In genomic region chr15:80634391-80635193, GRCm38 (mm10) we compare ENCODE assay signal across 8 mouse cellular contexts. TPM values are rescaled to one million over a fixed set of nuclear protein-coding genes. Genes with fewer than 3 reads are reported as not detected.
DNase-seq lines count a peak whose midpoint lies in the region; ATAC-seq and TF ChIP-seq lines count a peak whose summit lies in the region.

No protein-coding gene starts in this region.

- H3K27ac ChIP-seq in layer of hippocampus, adult 2 months, result no peak overlapping the region
- H3K27ac ChIP-seq in hindbrain, embryonic 12.5 days, result no peak overlapping the region

- H3K4me1 ChIP-seq in hindbrain, embryonic 12.5 days, result peaks cover 8% of the 10 kb centered on the region

- no peaks in the 10 kb centered on the region for H3K27me3 ChIP-seq in hindbrain, embryonic 12.5 days

- no peak overlapping the region for H3K9ac ChIP-seq in hindbrain, embryonic 12.5 days

- 60% methylated on average over 11 of the region's 11 CpGs for WGBS in hindbrain, embryonic 12.5 days

- no peaks in the 10 kb centered on the region for H3K9me3 ChIP-seq in hindbrain, embryonic 12.5 days (replicated peaks)

- H3K4me3 ChIP-seq in layer of hippocampus, adult 2 months, result no peak overlapping the region
- no peak overlapping the region for H3K4me3 ChIP-seq in hindbrain, embryonic 12.5 days

- H3K4me2 ChIP-seq in hindbrain, embryonic 12.5 days (replicated peaks), result no peak overlapping the region

- DNase-seq in layer of hippocampus, adult 2 months (ENCODE audit: low spot score in 2 of 2), result peak; percentile 46 to 72
- DNase-seq in layer of hippocampus, adult 9-10 months (ENCODE audit: low spot score), result no peak
- DNase-seq in ES-CJ7 (ENCODE audit: low read depth, low spot score), result peak; percentile 78
- DNase-seq in c-Kit-positive CD71-positive TER-119-negative erythroid progenitor cells, embryonic 14.5 days (ENCODE audit: low read depth), result peak; percentile 76
- DNase-seq in kidney, postnatal 36 days, result peak; percentile 53 to 66
- DNase-seq in urinary bladder, postnatal 4 days (ENCODE audit: low spot score in 2 of 2), result no peak

- peak; percentile 81 for TF ChIP-seq CTCF in layer of hippocampus, adult 2 months (conservative IDR thresholded peaks at IDR 0.05)

- H3K36me3 ChIP-seq in hindbrain, embryonic 12.5 days, result no peaks in the 10 kb centered on the region

- peak; percentile 70 for ATAC-seq in monocyte, adult 5-6 weeks (replicated peaks; ENCODE audit: insufficient number of reproducible peaks, low FRiP score, low TSS enrichment, poor library complexity, severe bottlenecking)
- ATAC-seq in hindbrain, embryonic 12.5 days (ENCODE audit: low FRiP score), result no peak

RNA-seq across cellular contexts. Expression of gene Fam83f, which starts 37.1 kb away (rescaled TPM):
- under 1 TPM in 1 of 2 experiments, not detected in 1; 0.15 TPM for total RNA-seq in layer of hippocampus, adult 2 months (2021)
- 0.10 to 0.57 TPM in 2 of 3 replicates, not detected in the other for total RNA-seq in monocyte, adult 5-6 weeks (2017)
- 0.36 and 0.74 TPM in 2 replicates for polyA plus RNA-seq in hindbrain, embryonic 12.5 days (2016; fragmentation: Nextera tagmentation; extraction: Ambion mirVana)

Comparison
In these comparisons a context has a peak if more than half of its experiments do, and no peak if none do; other contexts are left out.
1. DNase-seq: peak in layer of hippocampus, adult 2 months (2 of 2), ES-CJ7 (single experiment), c-Kit-positive CD71-positive TER-119-negative erythroid progenitor cells, embryonic 14.5 days (single experiment) and kidney, postnatal 36 days (2 of 2); none in layer of hippocampus, adult 9-10 months (single experiment) and urinary bladder, postnatal 4 days (0 of 2).